Mouse (Mus musculus) lung, postnatal 10 days (tissue): ENCODE measurements around the gene Armh3.

Experiments
- DNase-seq: peaks from one replicate; pipeline ENCODE4 v3.0.0; 2021

The Armh3 gene

GRCm38 (mm10) chr19:45902390-45903035 lies 95.8 kb downstream of the Armh3 start:
- no peak for DNase-seq

GRCm38 (mm10) chr19:45900836-45901235 lies 97.5 kb downstream of the Armh3 start:
- DNase-seq: no peak

- DNase-seq: no peak
Observed at GRCm38 (mm10) chr19:45895726-45896125, 102.6 kb downstream of the Armh3 start.

GRCm38 (mm10) chr19:45882056-45882455 lies 116.2 kb downstream of the Armh3 start:
- no peak for DNase-seq

GRCm38 (mm10) chr19:45873320-45873719 lies 125.0 kb downstream of the Armh3 start:
- no peak for DNase-seq

DNA sequence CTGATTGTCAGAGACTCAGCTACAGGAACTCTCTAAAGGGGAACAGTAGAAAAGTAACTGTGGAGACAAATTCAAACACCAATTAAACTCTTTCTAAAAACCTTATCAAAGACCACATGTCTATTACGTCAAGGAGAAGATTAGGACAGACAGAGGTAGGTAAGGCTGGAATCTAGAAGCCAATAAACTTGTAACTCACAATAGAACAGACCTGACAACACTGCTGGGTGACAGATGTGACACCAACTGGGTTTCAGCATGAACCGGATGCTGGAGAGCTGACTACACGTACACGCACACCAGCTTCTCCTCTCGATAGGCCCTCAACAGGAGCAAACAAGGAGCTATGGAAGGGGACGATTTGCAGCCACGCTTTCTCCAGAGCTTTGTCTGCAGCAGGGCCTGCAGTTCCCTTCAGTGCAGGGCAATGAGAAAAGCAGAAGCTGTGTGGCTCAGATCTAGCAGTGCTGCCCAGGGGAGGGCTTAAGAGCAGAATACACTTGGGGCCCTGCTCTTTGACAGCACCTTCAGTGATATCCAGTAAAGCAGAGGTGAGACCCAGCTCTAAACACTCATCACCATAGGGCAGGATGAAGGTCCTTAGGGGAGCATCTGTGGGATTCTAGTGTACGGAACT lies 142.9 kb downstream of the Armh3 start:
- DNase-seq: no peak

- no peak for DNase-seq
Observed at GRCm38 (mm10) chr19:45854521-45854920, 143.8 kb downstream of the Armh3 start.

DNA sequence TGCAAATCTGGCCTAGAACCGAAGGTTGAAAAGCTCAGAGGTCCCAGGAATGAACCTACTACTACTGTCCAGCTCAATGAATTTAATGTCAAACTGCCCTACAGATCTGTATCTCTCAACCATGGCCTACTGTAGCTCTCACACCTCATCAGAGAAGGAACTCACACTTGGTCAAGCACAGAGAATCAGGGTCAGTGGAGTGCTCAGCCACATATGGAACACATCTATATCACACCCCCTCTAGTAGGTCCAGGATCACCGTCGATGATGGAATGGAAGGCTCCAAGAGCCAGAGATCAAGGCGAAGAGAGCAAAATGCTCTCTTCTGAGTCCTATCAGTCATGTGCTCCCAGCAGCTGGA lies 150.6 kb downstream of the Armh3 start:
- no peak for DNase-seq

- peak; percentile 36 for DNase-seq
Observed at GRCm38 (mm10) chr19:45847016-45847732, 151.1 kb downstream of the Armh3 start.

DNA sequence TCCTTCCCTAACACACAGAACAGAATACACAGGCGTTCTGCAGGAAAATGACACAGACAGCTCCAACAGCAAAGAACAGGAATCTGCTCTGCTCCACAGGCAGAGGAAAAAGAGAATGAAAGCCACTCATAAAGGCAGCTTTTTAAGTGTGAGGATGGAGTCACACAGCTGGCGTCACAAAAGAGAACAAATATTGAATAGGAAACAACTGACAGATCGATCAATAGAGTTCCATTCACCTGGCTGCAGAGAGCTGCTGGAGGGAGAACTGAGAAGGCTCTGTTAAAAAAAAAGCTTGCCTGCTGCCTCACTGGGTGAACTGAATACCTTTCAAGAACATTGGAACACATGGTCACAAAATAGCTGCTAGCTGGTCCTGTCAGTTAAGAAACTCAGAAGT lies 154.1 kb downstream of the Armh3 start:
- no peak for DNase-seq

DNA sequence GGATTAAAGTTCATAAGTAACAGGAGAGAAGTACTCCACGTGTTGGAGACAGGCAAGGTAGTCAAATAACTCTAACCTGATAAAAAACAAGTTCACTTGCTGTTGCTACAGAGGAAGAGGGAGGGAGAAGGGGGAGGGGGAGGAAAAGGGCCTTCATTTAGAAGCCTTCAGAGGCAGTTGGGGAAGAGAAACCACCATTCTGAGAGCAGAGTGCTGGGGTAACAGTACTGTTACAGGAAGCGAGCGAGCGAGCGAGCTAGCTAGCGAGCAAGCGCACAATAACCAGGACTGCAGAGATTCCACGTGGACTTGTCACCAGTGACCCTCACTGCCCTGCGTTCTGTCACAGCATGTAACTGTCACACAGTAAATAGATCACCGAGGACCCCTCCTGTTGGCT lies 154.9 kb downstream of the Armh3 start:
- DNase-seq: no peak

GRCm38 (mm10) chr19:45837050-45837994 lies 161.0 kb downstream of the Armh3 start:
- no peak for DNase-seq

- DNase-seq: no peak
Observed at GRCm38 (mm10) chr19:45835490-45835889, 162.8 kb downstream of the Armh3 start.

DNA sequence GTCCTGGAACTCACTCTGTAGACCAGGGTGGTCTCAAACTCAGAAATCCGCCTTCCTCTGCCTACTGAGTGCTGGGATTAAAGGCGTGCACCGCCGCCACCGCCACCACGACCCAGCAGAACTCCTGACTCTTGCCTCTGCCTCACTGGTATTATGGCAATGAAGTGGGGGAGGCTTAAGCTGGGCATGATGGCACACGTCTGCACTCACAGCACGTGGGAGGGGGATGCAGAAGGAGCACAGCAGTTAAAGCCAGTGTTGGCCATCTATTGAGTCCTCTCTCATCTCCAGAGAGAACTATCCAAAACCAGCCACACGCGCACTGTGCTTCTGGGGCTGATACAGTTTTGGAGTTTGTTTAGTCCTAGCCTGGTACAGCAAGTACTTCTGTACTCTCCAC lies 164.6 kb downstream of the Armh3 start:
- no peak for DNase-seq

GRCm38 (mm10) chr19:45830679-45831078 lies 167.6 kb downstream of the Armh3 start:
- DNase-seq: no peak

DNA sequence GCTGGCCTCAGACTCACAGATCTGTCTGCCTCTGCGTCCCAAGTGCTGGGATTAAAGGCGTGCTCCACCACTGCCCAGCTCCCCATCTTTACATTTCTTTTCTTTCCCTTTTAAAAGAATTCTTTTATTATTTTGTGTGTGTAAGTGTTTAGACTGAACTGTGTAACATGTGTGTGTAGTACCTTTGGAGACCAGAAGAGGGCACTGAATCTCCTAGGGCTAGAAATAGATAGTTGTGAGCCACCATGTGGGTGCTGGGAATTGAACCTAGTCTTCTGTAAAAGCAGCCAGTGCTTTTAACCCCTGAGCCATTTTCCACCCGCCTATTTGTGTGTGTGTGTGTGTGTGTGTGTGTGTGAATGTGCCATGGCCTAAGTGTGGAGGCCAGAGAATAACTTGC lies 170.6 kb downstream of the Armh3 start:
- no peak for DNase-seq

GRCm38 (mm10) chr19:45827125-45827524 lies 171.2 kb downstream of the Armh3 start:
- no peak for DNase-seq

GRCm38 (mm10) chr19:45826146-45826545 lies 172.1 kb downstream of the Armh3 start:
- DNase-seq: no peak

GRCm38 (mm10) chr19:45821832-45822231 lies 176.5 kb downstream of the Armh3 start:
- no peak for DNase-seq

GRCm38 (mm10) chr19:45817816-45818490 lies 180.3 kb downstream of the Armh3 start:
- DNase-seq: peak; percentile 68

- DNase-seq: no peak
Observed at GRCm38 (mm10) chr19:45816727-45817126, 181.6 kb downstream of the Armh3 start.

DNA sequence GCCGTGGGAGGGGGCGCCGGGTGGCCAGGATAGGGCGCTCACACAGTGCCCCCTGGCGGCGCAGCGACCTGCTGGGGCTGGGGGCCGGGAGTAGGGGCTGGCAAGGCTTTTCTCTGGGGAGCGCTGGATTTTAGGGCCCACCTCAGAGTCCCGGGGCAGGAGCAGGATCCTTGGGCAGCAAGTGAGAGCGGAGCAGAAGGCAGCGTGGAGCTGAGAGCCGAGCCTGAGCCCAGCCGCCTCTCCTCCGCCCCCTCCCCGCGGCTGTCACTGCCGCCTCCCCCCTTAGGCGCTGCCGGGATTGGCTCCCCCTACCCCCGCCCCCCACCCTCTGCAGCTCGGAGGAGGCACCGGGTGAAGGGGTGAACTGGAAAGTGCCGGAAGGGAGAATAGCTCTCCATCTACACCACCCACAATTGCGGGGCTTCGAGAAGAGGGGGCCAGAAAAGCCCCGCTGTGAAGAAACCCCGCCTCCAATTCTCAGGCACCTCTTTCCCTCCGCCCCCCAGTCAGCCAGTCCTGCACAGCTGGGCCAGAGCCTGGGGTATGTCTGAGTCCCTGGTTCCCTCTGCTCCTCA lies 182.4 kb downstream of the Armh3 start, which contains the start of gene Kcnip2:
Gene Kcnip2, minus strand, starts transcription at position 231 of the 575 bp plus-strand sequence.
- DNase-seq: peak; percentile 65
